Mouse (Mus musculus): Measurements from ENCODE around the gene Cmip. TPM values are rescaled to one million over a fixed set of nuclear protein-coding genes. Genes with fewer than 3 reads are reported as not detected.
A peak's percentile ranks its signal among the peaks of the same experiment; 100 is the strongest.

The Cmip gene
- polyA plus RNA-seq, 1 experiment from 2014 or later = 112 TPM

GRCm38 (mm10) chr8:117334058-117334747 is 77.3 kb downstream of the Cmip start:
- H3K27ac ChIP-seq = no peak overlapping the region; the same call in 1 of the 2 replicates
- H3K9me3 ChIP-seq = no peaks in the 10 kb centered on the region
- H3K9ac ChIP-seq = no peak overlapping the region
- no peak overlapping the region for H3K4me3 ChIP-seq
- H3K36me3 ChIP-seq = no peaks in the 10 kb centered on the region
- WGBS = 52% methylated on average over 10 of the region's 10 CpGs
- peak overlapping the region; percentile 25 for H3K4me2 ChIP-seq (replicated peaks)
- no peaks in the 10 kb centered on the region for H3K27me3 ChIP-seq (replicated peaks)
- 0 out of 2 replicates have a peak, but pooled peaks have one; percentile 10 for ATAC-seq (ENCODE audit: low FRiP score, low read depth)
- peaks cover 63% of the 10 kb centered on the region for H3K4me1 ChIP-seq

GRCm38 (mm10) chr8:117334748-117335393 is 78.0 kb downstream of the Cmip start:
- Histone ChIP-seq H3K9me3 (no peaks in the 10 kb centered on the region), H3K27me3 (replicated peaks) (no peaks in the 10 kb centered on the region), H3K9ac (no peak overlapping the region), H3K36me3 (no peaks in the 10 kb centered on the region), H3K4me3 (no peak overlapping the region), H3K4me1 (peaks cover 63% of the 10 kb centered on the region), H3K4me2 (replicated peaks) (peak overlapping the region; percentile 25), H3K27ac (peak overlapping the region; percentile 48; the same call in 1 of the 2 replicates)
- 0 out of 2 replicates have a peak, but pooled peaks have one; percentile 6 for ATAC-seq (ENCODE audit: low FRiP score, low read depth)
- WGBS = 34% methylated on average over 14 of the region's 14 CpGs

GRCm38 (mm10) chr8:117335423-117335822 is 78.6 kb downstream of the Cmip start:
- H3K27ac ChIP-seq = peak overlapping the region; percentile 48; the same call in 1 of the 2 replicates
- no peak overlapping the region for H3K9ac ChIP-seq
- WGBS = 57% methylated on average over 8 of the region's 8 CpGs
- no peaks in the 10 kb centered on the region for H3K27me3 ChIP-seq (replicated peaks)
- no peak overlapping the region for H3K4me3 ChIP-seq
- H3K36me3 ChIP-seq = no peaks in the 10 kb centered on the region
- no peaks in the 10 kb centered on the region for H3K9me3 ChIP-seq
- no peak for ATAC-seq (ENCODE audit: low FRiP score, low read depth)
- peaks cover 63% of the 10 kb centered on the region for H3K4me1 ChIP-seq
- 0 out of 2 replicates have a peak overlapping the region, but pooled peaks have one; percentile 5 for H3K4me2 ChIP-seq (replicated peaks)

GRCm38 (mm10) chr8:117337188-117337587 is 80.3 kb downstream of the Cmip start:
- peaks cover 61% of the 10 kb centered on the region for H3K4me1 ChIP-seq
- WGBS = 92% methylated on average over 3 of the region's 3 CpGs
- no peaks in the 10 kb centered on the region for H3K36me3 ChIP-seq
- H3K4me2 ChIP-seq (replicated peaks) = no peak overlapping the region
- no peaks in the 10 kb centered on the region for H3K27me3 ChIP-seq (replicated peaks)
- no peak overlapping the region for H3K9ac ChIP-seq
- no peak overlapping the region for H3K27ac ChIP-seq
- no peak for ATAC-seq (ENCODE audit: low FRiP score, low read depth)
- H3K4me3 ChIP-seq = no peak overlapping the region
- no peaks in the 10 kb centered on the region for H3K9me3 ChIP-seq

- no peak overlapping the region for H3K4me2 ChIP-seq (replicated peaks)
- no peak for ATAC-seq (ENCODE audit: low FRiP score, low read depth)
- no peak overlapping the region for H3K27ac ChIP-seq
- H3K27me3 ChIP-seq (replicated peaks) = no peaks in the 10 kb centered on the region
- H3K4me3 ChIP-seq = no peak overlapping the region
- H3K4me1 ChIP-seq = peaks cover 54% of the 10 kb centered on the region
- H3K9me3 ChIP-seq = no peaks in the 10 kb centered on the region
- H3K9ac ChIP-seq = no peak overlapping the region
- 64% methylated on average over 2 of the region's 2 CpGs for WGBS
- no peaks in the 10 kb centered on the region for H3K36me3 ChIP-seq
Observed at GRCm38 (mm10) chr8:117338678-117339077, 81.8 kb downstream of the Cmip start.

- H3K4me1 ChIP-seq = peaks cover 47% of the 10 kb centered on the region
- H3K4me3 ChIP-seq = no peak overlapping the region
- WGBS = 50% methylated on average over 19 of the region's 19 CpGs
Observed at GRCm38 (mm10) chr8:117339296-117339957, 82.6 kb downstream of the Cmip start.

GRCm38 (mm10) chr8:117339958-117340651 is 83.2 kb downstream of the Cmip start:
- Histone ChIP-seq H3K9me3 (no peaks in the 10 kb centered on the region), H3K36me3 (no peaks in the 10 kb centered on the region), H3K27ac (no peak overlapping the region), H3K4me3 (no peak overlapping the region), H3K4me1 (peaks cover 40% of the 10 kb centered on the region), H3K27me3 (replicated peaks) (no peaks in the 10 kb centered on the region), H3K4me2 (replicated peaks) (no peak overlapping the region), H3K9ac (no peak overlapping the region)
- WGBS = 38% methylated on average over 11 of the region's 12 CpGs
- ATAC-seq (ENCODE audit: low FRiP score, low read depth) = no peak

More at GRCm38 (mm10) chr8:117339296-117339957, 82.6 kb downstream of the Cmip start:
- H3K9me3 ChIP-seq = no peaks in the 10 kb centered on the region
- no peak overlapping the region for H3K4me2 ChIP-seq (replicated peaks)
- H3K9ac ChIP-seq = no peak overlapping the region
- no peaks in the 10 kb centered on the region for H3K27me3 ChIP-seq (replicated peaks)
- no peaks in the 10 kb centered on the region for H3K36me3 ChIP-seq
- no peak for ATAC-seq (ENCODE audit: low FRiP score, low read depth)
- H3K27ac ChIP-seq = no peak overlapping the region

GRCm38 (mm10) chr8:117340800-117341199 is 83.9 kb downstream of the Cmip start:
- 93% methylated on average over 12 of the region's 12 CpGs for WGBS
- no peak for ATAC-seq (ENCODE audit: low FRiP score, low read depth)

GRCm38 (mm10) chr8:117342735-117343385 is 86.0 kb downstream of the Cmip start:
- ATAC-seq (ENCODE audit: low FRiP score, low read depth) = no peak
- H3K9me3 ChIP-seq = no peaks in the 10 kb centered on the region
- H3K9ac ChIP-seq = no peak overlapping the region
- H3K27me3 ChIP-seq (replicated peaks) = no peaks in the 10 kb centered on the region
- WGBS = 78% methylated on average over 8 of the region's 8 CpGs
- no peak overlapping the region for H3K4me2 ChIP-seq (replicated peaks)
- H3K36me3 ChIP-seq = no peaks in the 10 kb centered on the region
- H3K4me3 ChIP-seq = no peak overlapping the region
- no peak overlapping the region for H3K27ac ChIP-seq
- peaks cover 32% of the 10 kb centered on the region for H3K4me1 ChIP-seq

More at GRCm38 (mm10) chr8:117340800-117341199, 83.9 kb downstream of the Cmip start:
- Histone ChIP-seq H3K36me3 (no peaks in the 10 kb centered on the region), H3K4me1 (peaks cover 35% of the 10 kb centered on the region), H3K4me2 (replicated peaks) (no peak overlapping the region), H3K27me3 (replicated peaks) (no peaks in the 10 kb centered on the region), H3K27ac (no peak overlapping the region), H3K9ac (no peak overlapping the region), H3K4me3 (no peak overlapping the region), H3K9me3 (no peaks in the 10 kb centered on the region)

GRCm38 (mm10) chr8:117343484-117343883 is 86.6 kb downstream of the Cmip start:
- Histone ChIP-seq H3K27ac (no peak overlapping the region), H3K4me1 (peaks cover 34% of the 10 kb centered on the region), H3K4me3 (no peak overlapping the region), H3K9me3 (no peaks in the 10 kb centered on the region), H3K27me3 (replicated peaks) (no peaks in the 10 kb centered on the region), H3K4me2 (replicated peaks) (no peak overlapping the region), H3K36me3 (no peaks in the 10 kb centered on the region), H3K9ac (no peak overlapping the region)
- 87% methylated on average over 10 of the region's 10 CpGs for WGBS
- no peak for ATAC-seq (ENCODE audit: low FRiP score, low read depth)

GRCm38 (mm10) chr8:117344899-117345298 is 88.0 kb downstream of the Cmip start:
- no peak overlapping the region for H3K4me3 ChIP-seq
- H3K27me3 ChIP-seq (replicated peaks) = no peaks in the 10 kb centered on the region
- no peak overlapping the region for H3K4me2 ChIP-seq (replicated peaks)
- no peak for ATAC-seq (ENCODE audit: low FRiP score, low read depth)
- H3K9ac ChIP-seq = no peak overlapping the region
- H3K36me3 ChIP-seq = no peaks in the 10 kb centered on the region
- peaks cover 31% of the 10 kb centered on the region for H3K4me1 ChIP-seq
- H3K27ac ChIP-seq = no peak overlapping the region
- no peaks in the 10 kb centered on the region for H3K9me3 ChIP-seq
- WGBS = 82% methylated on average over 11 of the region's 11 CpGs
